Mouse (Mus musculus) T-helper 2 cell (primary cell): Measurements from ENCODE around the gene Ssxa1.
"Not testable (repeated sequence)": the region's sequence is repeated elsewhere in the genome, so short reads cannot be mapped to it uniquely, and the experiment has no call there.

Experiments used
- in situ Hi-C: fragments of 300-600 bp; cut with MboI, MseI; formaldehyde crosslinking; loops from one replicate; pipeline ENCODE4 v1.15.1; 2025; ENCODE audit warnings: high pct_unique_total_duplicates

Ssxa1 gene

GRCm38 (mm10) chrX:21115520-21115919 lies at the start of gene Ssxa1:
Ssxa1 (plus strand) TSS chrX:21115820.
- in situ Hi-C loops: no loop called here

GRCm38 (mm10) chrX:21068106-21068505 lies 47.5 kb upstream of the Ssxa1 start, which contains the start of gene Spaca5:
Spaca5 (plus strand) TSS chrX:21068406.
- in situ Hi-C loops: no loop called here

GRCm38 (mm10) chrX:21088645-21088982 lies 27.0 kb upstream of the Ssxa1 start:
- in situ Hi-C loops: no loop called here

GRCm38 (mm10) chrX:21088983-21089866 lies 26.4 kb upstream of the Ssxa1 start, which contains the start of gene Zfp300:
Zfp300 (minus strand) TSS chrX:21089527.
- in situ Hi-C loops: no loop called here

- in situ Hi-C loops: no loop called here
Measured at GRCm38 (mm10) chrX:21089867-21090239, 25.8 kb upstream of the Ssxa1 start.

- in situ Hi-C loops: not testable (repeated sequence)
Measured at GRCm38 (mm10) chrX:21146675-21147074, 31.1 kb downstream of the Ssxa1 start.
